Mouse (Mus musculus) heart, embryonic 12.5 days (tissue): Measurements from ENCODE around the gene Nudcd3. TPM values are rescaled to one million over a fixed set of nuclear protein-coding genes. Genes with fewer than 3 reads are reported as not detected.
A peak's percentile ranks its signal among the peaks of the same experiment; 100 is the strongest.

Source experiments
- ATAC-seq: fragments of 200-750 bp; cut with Nextera tagmentation; 2 replicates; pipeline ENCODE4 v1.8.0; 2017; ENCODE audit warnings: moderate TSS enrichment, moderate library complexity; ENCODE audit not compliant: insufficient number of reproducible peaks, low FRiP score
- H3K27ac ChIP-seq: fragments of 300-500 bp; sonication (generic); 2 replicates; pipeline ENCODE4 v1.5.1; 2016; ENCODE audit warnings: mild to moderate bottlenecking, moderate library complexity; ENCODE audit not compliant: poor library complexity, severe bottlenecking
- H3K27me3 ChIP-seq: fragments of 300-500 bp; sonication (generic); replicated peaks from 2 replicates; pipeline ENCODE4 v1.6.1; 2016; ENCODE audit warnings: mild to moderate bottlenecking, moderate library complexity
- H3K36me3 ChIP-seq: fragments of 300-500 bp; sonication (generic); 2 replicates; pipeline ENCODE4 v1.6.1; 2016; ENCODE audit warnings: mild to moderate bottlenecking, moderate library complexity
- H3K4me1 ChIP-seq: fragments of 300-500 bp; sonication (generic); replicated peaks from 2 replicates; pipeline ENCODE4 v1.6.1; 2016; ENCODE audit warnings: mild to moderate bottlenecking
- H3K4me2 ChIP-seq: fragments of 300-500 bp; sonication (generic); 2 replicates; pipeline ENCODE4 v1.6.1; 2016; ENCODE audit warnings: mild to moderate bottlenecking, moderate library complexity
- H3K4me3 ChIP-seq: fragments of 300-500 bp; sonication (generic); 2 replicates; pipeline ENCODE4 v1.5.1; 2016; ENCODE audit warnings: mild to moderate bottlenecking
- H3K9ac ChIP-seq: fragments of 300-500 bp; sonication (generic); 2 replicates; pipeline ENCODE4 v1.6.1; 2016; ENCODE audit warnings: mild to moderate bottlenecking, moderate library complexity
- H3K9me3 ChIP-seq: fragments of 300-500 bp; sonication (generic); replicated peaks from 2 replicates; pipeline ENCODE4 v1.6.1; 2016; ENCODE audit warnings: mild to moderate bottlenecking, moderate library complexity
- WGBS: fragments of 180-500 bp; shearing (Covaris S2); methylation state at CpG from one replicate; pipeline ENCODE4 v1.1.7; 2016; 5-methylcytosine and 5-hydroxymethylcytosine counted together
- polyA plus RNA-seq: library from polyadenylated mRNA; unstranded; fragments of >200 nt; fragmentation: Nextera tagmentation; extraction: Ambion mirVana; gene quantifications from 2 replicates; pipeline ENCODE4 v1.2.1, GENCODE M21; 2016

Gene Nudcd3
- polyA plus RNA-seq, 1 experiment from 2014 or later: 35.5 TPM

DNA sequence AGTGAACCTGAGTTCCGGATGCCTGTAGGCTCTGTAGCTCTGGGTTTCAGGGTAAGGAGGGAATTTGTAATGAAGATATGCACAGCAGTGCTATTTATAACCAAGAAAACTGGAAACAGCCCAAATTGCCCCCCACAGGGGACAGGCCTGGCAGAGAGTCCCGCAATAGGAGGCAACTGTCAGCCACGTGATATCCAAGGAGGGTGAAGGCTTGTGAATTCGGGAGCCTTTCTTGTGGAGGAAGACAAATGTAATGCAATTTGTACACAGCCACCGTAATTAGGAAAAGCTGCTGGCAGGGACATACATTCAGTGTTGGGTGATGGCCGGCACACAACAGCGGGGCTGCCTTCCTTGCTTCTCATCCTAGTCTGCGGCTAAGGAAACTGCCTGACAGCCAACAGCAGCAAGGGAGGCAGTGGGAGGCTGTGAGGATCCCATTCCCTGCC, 124.6 kb downstream of the Nudcd3 start:
- no peaks in the 10 kb centered on the region for H3K36me3 ChIP-seq
- no peaks in the 10 kb centered on the region for H3K9me3 ChIP-seq
- H3K4me2 ChIP-seq: no peak overlapping the region
- no peak for ATAC-seq
- H3K4me3 ChIP-seq: no peak overlapping the region
- H3K27me3 ChIP-seq: peaks cover 11% of the 10 kb centered on the region
- H3K9ac ChIP-seq: no peak overlapping the region
- peaks cover 14% of the 10 kb centered on the region for H3K4me1 ChIP-seq
- H3K27ac ChIP-seq: no peak overlapping the region
- 59% methylated on average over 8 of the region's 8 CpGs for WGBS

GRCm38 (mm10) chr11:6068181-6068957, 131.8 kb downstream of the Nudcd3 start:
- Histone ChIP-seq H3K4me1 (peaks cover 24% of the 10 kb centered on the region), H3K9me3 (no peaks in the 10 kb centered on the region), H3K27me3 (peaks cover 83% of the 10 kb centered on the region), H3K4me2 (peak overlapping the region; percentile 18), H3K4me3 (peak overlapping the region; percentile 11; the same call in 1 of the 2 replicates), H3K27ac (no peak overlapping the region), H3K9ac (no peak overlapping the region), H3K36me3 (no peaks in the 10 kb centered on the region)
- no peak for ATAC-seq
- 11% methylated on average over 18 of the region's 19 CpGs for WGBS

GRCm38 (mm10) chr11:6067160-6067559, 133.1 kb downstream of the Nudcd3 start:
- no peak for ATAC-seq
- no peaks in the 10 kb centered on the region for H3K36me3 ChIP-seq
- no peak overlapping the region for H3K4me3 ChIP-seq
- peaks cover 24% of the 10 kb centered on the region for H3K4me1 ChIP-seq
- peaks cover 95% of the 10 kb centered on the region for H3K27me3 ChIP-seq
- no peak overlapping the region for H3K4me2 ChIP-seq
- no peak overlapping the region for H3K9ac ChIP-seq
- H3K27ac ChIP-seq: no peak overlapping the region
- H3K9me3 ChIP-seq: no peaks in the 10 kb centered on the region
- 47% methylated on average over 9 of the region's 9 CpGs for WGBS

DNA sequence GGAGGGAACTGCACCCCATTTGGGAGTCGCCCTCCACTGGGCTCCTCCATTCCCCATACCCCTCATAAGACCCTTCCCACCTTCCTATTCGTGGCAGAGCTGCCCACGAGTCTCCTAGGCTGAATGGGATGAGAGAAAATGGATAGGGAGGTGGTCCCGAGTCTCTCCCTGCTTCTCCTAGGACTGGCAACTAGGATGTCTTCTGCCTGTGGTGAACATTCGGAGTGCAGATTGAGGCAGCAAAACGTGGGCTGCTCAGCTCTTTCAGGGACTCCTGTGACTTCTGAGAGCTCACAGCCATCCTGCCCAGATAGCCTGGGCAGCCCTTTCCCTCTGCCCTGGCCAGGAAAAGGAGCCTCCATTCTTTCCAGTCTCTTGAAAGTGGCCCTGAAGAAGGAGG, 134.0 kb downstream of the Nudcd3 start, which contains the start of gene Camk2b:
Gene Camk2b, minus strand, starts transcription at position 187 of the 400 bp plus-strand sequence.
- 15% methylated on average over 6 of the region's 6 CpGs for WGBS
- ATAC-seq: no peak
- no peaks in the 10 kb centered on the region for H3K36me3 ChIP-seq

DNA sequence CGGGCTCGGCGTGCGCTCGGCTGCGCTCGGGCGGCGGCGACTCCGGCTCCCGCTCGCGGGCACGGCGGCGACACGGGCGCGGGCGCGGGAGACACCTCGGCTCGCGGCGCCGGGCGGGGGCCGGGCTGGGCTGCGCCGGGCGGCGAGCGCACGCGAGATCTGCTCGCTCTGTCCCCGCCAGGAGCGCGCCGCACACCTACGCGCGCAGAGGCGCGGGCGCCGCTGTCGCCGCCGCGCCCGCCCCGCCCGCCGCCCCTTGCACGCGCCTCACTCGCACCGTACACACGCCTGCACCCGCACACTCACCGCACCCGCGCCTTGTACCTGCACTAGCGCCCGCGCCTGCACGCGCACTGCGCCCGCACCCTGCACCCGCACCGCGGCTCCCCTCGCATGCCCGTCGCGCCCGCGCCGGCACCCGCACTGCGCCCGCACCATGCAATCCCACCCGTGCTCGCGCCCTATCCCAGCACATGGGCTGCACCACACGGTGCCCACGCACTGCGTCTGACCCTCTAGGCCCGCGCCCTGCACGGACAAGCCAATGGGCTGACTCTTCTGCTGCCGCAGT, 134.6 kb downstream of the Nudcd3 start:
- H3K4me1 ChIP-seq: peaks cover 24% of the 10 kb centered on the region
- H3K27ac ChIP-seq: no peak overlapping the region
- peak overlapping the region; percentile 97 for H3K4me2 ChIP-seq
- peaks cover 97% of the 10 kb centered on the region for H3K27me3 ChIP-seq
- H3K4me3 ChIP-seq: peak overlapping the region; percentile 61
- peak overlapping the region; percentile 56 for H3K9ac ChIP-seq
- 1% methylated on average over 94 of the region's 95 CpGs for WGBS
- H3K36me3 ChIP-seq: no peaks in the 10 kb centered on the region
- 0 out of 2 replicates have a peak, but pooled peaks have one; percentile 9 for ATAC-seq
- no peaks in the 10 kb centered on the region for H3K9me3 ChIP-seq

More for the DNA sequence above, 134.0 kb downstream of the Nudcd3 start, which contains the start of gene Camk2b:
- Histone ChIP-seq H3K9ac (peak within 1 kb of the TSS; percentile 56), H3K4me3 (peak within 1 kb of the TSS; percentile 61), H3K4me2 (peak within 1 kb of the TSS; percentile 97), H3K27ac (no peak within 1 kb of the TSS), H3K4me1 (peaks cover 24% of the 10 kb centered on the region), H3K9me3 (no peaks in the 10 kb centered on the region), H3K27me3 (peaks cover 99% of the 10 kb centered on the region)

DNA sequence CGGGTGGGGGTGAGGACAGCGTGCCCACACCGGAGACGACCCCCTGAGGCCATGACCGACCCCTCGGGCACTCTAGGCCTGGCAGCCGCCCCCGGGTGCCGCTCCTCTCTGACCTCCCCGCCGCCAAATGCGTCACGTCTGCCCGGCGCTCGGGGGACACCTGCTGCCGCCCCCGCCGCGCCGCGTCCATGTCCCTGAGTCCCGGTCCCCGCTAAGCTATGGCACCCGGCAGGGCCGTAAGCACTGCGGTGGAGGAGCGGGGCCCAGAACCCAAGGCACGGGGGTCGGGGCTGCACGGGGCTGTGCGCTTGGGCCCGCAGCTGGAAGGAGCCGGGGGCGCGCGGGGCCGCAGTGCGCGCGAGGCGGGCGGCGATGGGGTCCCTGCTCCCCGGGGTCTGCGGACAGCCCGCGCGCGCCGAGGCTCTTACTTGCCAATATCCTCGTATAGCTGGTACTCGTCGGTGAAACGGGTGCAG, 135.1 kb downstream of the Nudcd3 start:
- H3K4me2 ChIP-seq: peak overlapping the region; percentile 97
- no peaks in the 10 kb centered on the region for H3K36me3 ChIP-seq
- H3K9me3 ChIP-seq: no peaks in the 10 kb centered on the region
- H3K9ac ChIP-seq: peak overlapping the region; percentile 56
- H3K27me3 ChIP-seq: peaks cover 96% of the 10 kb centered on the region
- H3K4me1 ChIP-seq: peaks cover 24% of the 10 kb centered on the region
- H3K27ac ChIP-seq: no peak overlapping the region
- peak overlapping the region; percentile 61 for H3K4me3 ChIP-seq
- under 1% methylated on average over 41 of the region's 55 CpGs for WGBS
- ATAC-seq: no peak

GRCm38 (mm10) chr11:6064215-6065045, 135.8 kb downstream of the Nudcd3 start:
- Histone ChIP-seq H3K4me3 (peak overlapping the region; percentile 61), H3K36me3 (no peaks in the 10 kb centered on the region), H3K27ac (no peak overlapping the region), H3K4me2 (peak overlapping the region; percentile 97), H3K4me1 (peaks cover 24% of the 10 kb centered on the region), H3K9me3 (no peaks in the 10 kb centered on the region), H3K27me3 (peaks cover 91% of the 10 kb centered on the region), H3K9ac (peak overlapping the region; percentile 56)
- WGBS: 3% methylated on average over 30 of the region's 30 CpGs
- no peak for ATAC-seq

- Histone ChIP-seq H3K27me3 (peaks cover 87% of the 10 kb centered on the region), H3K27ac (no peak overlapping the region), H3K4me2 (peak overlapping the region; percentile 97), H3K4me1 (peaks cover 24% of the 10 kb centered on the region), H3K36me3 (no peaks in the 10 kb centered on the region), H3K9me3 (no peaks in the 10 kb centered on the region), H3K9ac (no peak overlapping the region), H3K4me3 (peak overlapping the region; percentile 61; the same call in 1 of the 2 replicates)
- ATAC-seq: no peak
- 39% methylated on average over 17 of the region's 17 CpGs for WGBS
These were observed 136.6 kb downstream of the Nudcd3 start for GRCm38 (mm10) chr11:6063501-6064214.

GRCm38 (mm10) chr11:6063065-6063464, 137.2 kb downstream of the Nudcd3 start:
- Histone ChIP-seq H3K27ac (no peak overlapping the region), H3K4me3 (no peak overlapping the region), H3K9ac (no peak overlapping the region), H3K36me3 (no peaks in the 10 kb centered on the region), H3K9me3 (no peaks in the 10 kb centered on the region), H3K4me1 (peaks cover 22% of the 10 kb centered on the region), H3K4me2 (no peak overlapping the region), H3K27me3 (peaks cover 82% of the 10 kb centered on the region)
- ATAC-seq: no peak
- WGBS: 87% methylated on average over 7 of the region's 7 CpGs

DNA sequence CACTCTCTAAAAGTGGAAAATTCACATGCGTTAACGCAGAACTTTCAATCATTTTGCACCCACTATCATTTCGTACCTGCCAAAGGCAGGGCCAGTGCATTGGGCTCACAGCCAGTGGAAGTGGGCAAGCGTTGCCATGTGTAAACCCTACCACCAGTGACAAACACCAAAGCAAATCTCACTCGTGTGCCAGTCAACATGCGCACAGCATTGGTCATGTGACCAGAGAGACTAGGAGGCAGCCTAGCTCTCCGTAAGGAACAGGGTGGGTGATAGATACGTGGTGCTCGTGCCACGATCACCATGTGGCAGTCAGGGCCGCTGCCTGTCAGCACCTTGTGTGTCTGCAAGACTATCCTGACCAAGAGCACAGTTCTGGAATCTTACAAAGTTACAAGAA, 137.9 kb downstream of the Nudcd3 start:
- 80% methylated on average over 11 of the region's 11 CpGs for WGBS
- H3K9me3 ChIP-seq: no peaks in the 10 kb centered on the region
- H3K4me3 ChIP-seq: no peak overlapping the region
- no peaks in the 10 kb centered on the region for H3K36me3 ChIP-seq
- no peak overlapping the region for H3K27ac ChIP-seq
- no peak overlapping the region for H3K9ac ChIP-seq
- no peak for ATAC-seq
- peaks cover 21% of the 10 kb centered on the region for H3K4me1 ChIP-seq
- no peak overlapping the region for H3K4me2 ChIP-seq
- H3K27me3 ChIP-seq: peaks cover 74% of the 10 kb centered on the region
